Mouse (Mus musculus): ENCODE data around the gene Smim14. TPM values are rescaled to one million over a fixed set of nuclear protein-coding genes. Genes with fewer than 3 reads are reported as not detected.

Gene Smim14
- polyA plus RNA-seq, 1 experiment, result 47.3 TPM

- Histone ChIP-seq H3K4me3 (ENCODE audit: low read depth, low read length) (no peak overlapping the region), H3K27ac (ENCODE audit: insufficient read depth, low read length) (no peak overlapping the region; the same call in 1 of the 2 replicates), H3K9ac (ENCODE audit: low read depth, poor library complexity, severe bottlenecking) (no peak overlapping the region), H3K27me3 (ENCODE audit: control insufficient read depth, insufficient read depth, low read length, poor library complexity, severe bottlenecking) (no peaks in the 10 kb centered on the region), H3K9me3 (replicated peaks; ENCODE audit: control insufficient read depth, insufficient read depth, low read length, poor library complexity, severe bottlenecking) (no peaks in the 10 kb centered on the region), H3K4me1 (ENCODE audit: control insufficient read depth, insufficient read depth, low read length) (peaks cover 5% of the 10 kb centered on the region), H3K36me3 (ENCODE audit: control insufficient read depth, insufficient read depth, low read length, poor library complexity, severe bottlenecking) (no peaks in the 10 kb centered on the region)
- TF ChIP-seq CTCF (IDR thresholded peaks at IDR 0.05; ENCODE audit: low read depth, low read length), result no peak
- no peak for TF ChIP-seq POLR2A (IDR thresholded peaks at IDR 0.05; ENCODE audit: insufficient read depth, low read length)
- TF ChIP-seq EP300 (IDR thresholded peaks at IDR 0.05; ENCODE audit: insufficient read depth, low read depth, low read length), result no peak
These were observed 88.0 kb downstream of the Smim14 start for GRCm38 (mm10) chr5:65448941-65449340.

- H3K27ac ChIP-seq (ENCODE audit: insufficient read depth, low read length), result no peak overlapping the region
- H3K4me3 ChIP-seq (ENCODE audit: low read depth, low read length), result no peak overlapping the region
- H3K9ac ChIP-seq (ENCODE audit: low read depth, poor library complexity, severe bottlenecking), result no peak overlapping the region
- no peaks in the 10 kb centered on the region for H3K27me3 ChIP-seq (ENCODE audit: control insufficient read depth, insufficient read depth, low read length, poor library complexity, severe bottlenecking)
- H3K9me3 ChIP-seq (replicated peaks; ENCODE audit: control insufficient read depth, insufficient read depth, low read length, poor library complexity, severe bottlenecking), result no peaks in the 10 kb centered on the region
- TF ChIP-seq CTCF (IDR thresholded peaks at IDR 0.05; ENCODE audit: low read depth, low read length), result no peak
- TF ChIP-seq EP300 (IDR thresholded peaks at IDR 0.05; ENCODE audit: insufficient read depth, low read depth, low read length), result no peak
- TF ChIP-seq POLR2A (IDR thresholded peaks at IDR 0.05; ENCODE audit: insufficient read depth, low read length), result no peak
- H3K4me1 ChIP-seq (ENCODE audit: control insufficient read depth, insufficient read depth, low read length), result peaks cover 5% of the 10 kb centered on the region
- H3K36me3 ChIP-seq (ENCODE audit: control insufficient read depth, insufficient read depth, low read length, poor library complexity, severe bottlenecking), result no peaks in the 10 kb centered on the region
These were observed 89.2 kb downstream of the Smim14 start for GRCm38 (mm10) chr5:65447826-65448225.

DNA sequence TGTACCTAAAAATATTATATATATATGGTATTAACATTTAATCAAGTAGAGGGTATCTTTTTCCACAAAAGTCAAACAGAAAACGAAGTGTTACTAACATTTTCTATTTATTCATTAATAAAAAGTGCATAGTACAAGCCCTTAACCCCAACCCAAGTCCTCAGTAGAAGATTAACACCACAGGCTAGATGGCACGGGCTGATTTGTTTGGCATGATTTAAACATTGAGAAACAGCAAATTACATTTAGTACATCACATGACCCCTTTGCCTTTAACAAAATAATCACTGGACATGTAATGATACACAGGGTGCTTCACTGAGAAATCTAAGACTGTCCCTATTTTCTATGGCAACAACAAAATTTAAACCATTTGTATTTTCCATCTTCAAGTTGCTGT is 90.2 kb downstream of the Smim14 start:
- Histone ChIP-seq H3K9me3 (replicated peaks; ENCODE audit: control insufficient read depth, insufficient read depth, low read length, poor library complexity, severe bottlenecking) (no peaks in the 10 kb centered on the region), H3K4me3 (ENCODE audit: low read depth, low read length) (no peak overlapping the region), H3K36me3 (ENCODE audit: control insufficient read depth, insufficient read depth, low read length, poor library complexity, severe bottlenecking) (no peaks in the 10 kb centered on the region), H3K27me3 (ENCODE audit: control insufficient read depth, insufficient read depth, low read length, poor library complexity, severe bottlenecking) (no peaks in the 10 kb centered on the region), H3K9ac (ENCODE audit: low read depth, poor library complexity, severe bottlenecking) (no peak overlapping the region), H3K27ac (ENCODE audit: insufficient read depth, low read length) (no peak overlapping the region), H3K4me1 (ENCODE audit: control insufficient read depth, insufficient read depth, low read length) (peaks cover 5% of the 10 kb centered on the region)
- TF ChIP-seq POLR2A (IDR thresholded peaks at IDR 0.05; ENCODE audit: insufficient read depth, low read length) (no peak), CTCF (IDR thresholded peaks at IDR 0.05; ENCODE audit: low read depth, low read length) (no peak), EP300 (IDR thresholded peaks at IDR 0.05; ENCODE audit: insufficient read depth, low read depth, low read length) (no peak)

GRCm38 (mm10) chr5:65444981-65445380 is 92.0 kb downstream of the Smim14 start:
- Histone ChIP-seq H3K9me3 (replicated peaks; ENCODE audit: control insufficient read depth, insufficient read depth, low read length, poor library complexity, severe bottlenecking) (no peaks in the 10 kb centered on the region), H3K9ac (ENCODE audit: low read depth, poor library complexity, severe bottlenecking) (no peak overlapping the region), H3K4me3 (ENCODE audit: low read depth, low read length) (no peak overlapping the region), H3K27ac (ENCODE audit: insufficient read depth, low read length) (no peak overlapping the region), H3K36me3 (ENCODE audit: control insufficient read depth, insufficient read depth, low read length, poor library complexity, severe bottlenecking) (no peaks in the 10 kb centered on the region), H3K4me1 (ENCODE audit: control insufficient read depth, insufficient read depth, low read length) (peaks cover 7% of the 10 kb centered on the region), H3K27me3 (ENCODE audit: control insufficient read depth, insufficient read depth, low read length, poor library complexity, severe bottlenecking) (no peaks in the 10 kb centered on the region)
- TF ChIP-seq CTCF (IDR thresholded peaks at IDR 0.05; ENCODE audit: low read depth, low read length) (no peak), EP300 (IDR thresholded peaks at IDR 0.05; ENCODE audit: insufficient read depth, low read depth, low read length) (no peak), POLR2A (IDR thresholded peaks at IDR 0.05; ENCODE audit: insufficient read depth, low read length) (no peak)

DNA sequence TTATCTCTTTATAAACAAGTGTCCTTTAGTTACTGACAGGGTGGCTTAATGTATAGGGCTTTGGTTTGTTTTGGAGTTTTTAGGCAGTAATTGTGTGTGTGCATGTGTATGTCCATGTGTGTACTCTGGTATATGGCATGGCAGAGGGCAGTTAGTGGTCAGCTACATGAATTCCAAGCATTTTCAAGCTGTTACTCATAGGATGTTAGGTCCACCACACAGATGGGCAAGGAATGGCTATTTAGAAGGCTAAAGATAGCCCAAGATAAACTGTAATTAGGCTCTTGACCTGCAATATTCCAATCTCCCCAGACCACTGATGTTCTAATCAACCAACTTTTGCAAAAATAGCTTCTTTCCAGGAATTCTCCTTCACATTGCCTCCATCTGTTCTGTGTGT is 98.9 kb downstream of the Smim14 start:
- no peak for TF ChIP-seq POLR2A (IDR thresholded peaks at IDR 0.05; ENCODE audit: insufficient read depth, low read length)
- no peak for TF ChIP-seq EP300 (IDR thresholded peaks at IDR 0.05; ENCODE audit: insufficient read depth, low read depth, low read length)
- TF ChIP-seq CTCF (IDR thresholded peaks at IDR 0.05; ENCODE audit: low read depth, low read length), result no peak
- Histone ChIP-seq H3K27me3 (ENCODE audit: control insufficient read depth, insufficient read depth, low read length, poor library complexity, severe bottlenecking) (no peaks in the 10 kb centered on the region), H3K9ac (ENCODE audit: low read depth, poor library complexity, severe bottlenecking) (no peak overlapping the region), H3K36me3 (ENCODE audit: control insufficient read depth, insufficient read depth, low read length, poor library complexity, severe bottlenecking) (no peaks in the 10 kb centered on the region), H3K4me1 (ENCODE audit: control insufficient read depth, insufficient read depth, low read length) (peaks cover 2% of the 10 kb centered on the region), H3K4me3 (ENCODE audit: low read depth, low read length) (no peak overlapping the region), H3K9me3 (replicated peaks; ENCODE audit: control insufficient read depth, insufficient read depth, low read length, poor library complexity, severe bottlenecking) (no peaks in the 10 kb centered on the region), H3K27ac (ENCODE audit: insufficient read depth, low read length) (no peak overlapping the region)

DNA sequence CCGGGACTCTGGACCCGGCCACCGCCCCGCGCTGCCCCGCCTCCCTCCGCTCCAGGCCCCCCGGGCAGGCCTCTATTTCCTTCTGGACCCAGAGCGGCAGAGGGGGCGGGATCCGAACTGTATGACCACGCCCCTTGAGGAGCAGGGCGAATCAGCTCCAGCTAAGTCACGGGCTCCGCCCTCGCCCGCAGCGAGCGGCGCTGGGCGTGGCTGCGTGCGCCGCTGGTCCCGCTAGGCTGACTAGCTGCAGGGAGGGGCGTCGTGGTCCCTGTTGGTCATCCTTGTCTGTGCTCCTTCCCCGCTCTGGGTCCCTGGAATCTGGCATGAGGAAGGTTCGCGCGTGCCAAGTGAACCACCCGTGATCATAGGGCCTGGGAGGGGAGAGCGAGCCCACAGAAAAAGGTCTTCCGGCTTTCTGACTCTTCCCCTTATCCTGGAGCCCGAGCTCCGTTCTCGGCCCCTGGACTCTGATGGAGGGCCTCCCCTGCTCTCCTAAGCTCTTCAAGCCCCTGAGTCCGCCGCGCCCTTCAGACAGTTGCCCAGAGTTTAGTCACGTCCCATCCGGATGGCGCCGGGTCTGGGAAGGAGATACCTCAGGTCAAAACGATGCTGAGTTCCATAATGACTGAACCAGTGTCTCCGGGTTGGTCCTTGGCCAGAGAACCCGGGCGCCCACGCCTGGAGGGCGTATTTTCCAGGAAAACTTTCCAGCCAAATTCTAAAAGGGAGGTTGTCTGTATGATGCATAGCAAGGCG is 101.0 kb downstream of the Smim14 start, which contains the start of gene Ugdh:
Ugdh (minus strand) TSS at position 144 of the 756 bp plus-strand sequence.
- Histone ChIP-seq H3K36me3 (ENCODE audit: control insufficient read depth, insufficient read depth, low read length, poor library complexity, severe bottlenecking) (no peaks in the 10 kb centered on the region), H3K27me3 (ENCODE audit: control insufficient read depth, insufficient read depth, low read length, poor library complexity, severe bottlenecking) (no peaks in the 10 kb centered on the region), H3K4me1 (ENCODE audit: control insufficient read depth, insufficient read depth, low read length) (peaks cover 1% of the 10 kb centered on the region), H3K9me3 (replicated peaks; ENCODE audit: control insufficient read depth, insufficient read depth, low read length, poor library complexity, severe bottlenecking) (no peaks in the 10 kb centered on the region), H3K9ac (ENCODE audit: low read depth, poor library complexity, severe bottlenecking) (peak within 1 kb of the TSS; percentile 86), H3K4me3 (ENCODE audit: low read depth, low read length) (peak within 1 kb of the TSS; percentile 85), H3K27ac (ENCODE audit: insufficient read depth, low read length) (no peak within 1 kb of the TSS)
- TF ChIP-seq EP300 (IDR thresholded peaks at IDR 0.05; ENCODE audit: insufficient read depth, low read depth, low read length) (no peak), POLR2A (IDR thresholded peaks at IDR 0.05; ENCODE audit: insufficient read depth, low read length) (peak; percentile 77)
